Comparison of ENCODE assay signal across 8 mouse cellular contexts in genomic region chr17:46384061-46384801, GRCm38 (mm10). TPM values are rescaled to one million over a fixed set of nuclear protein-coding genes. Genes with fewer than 3 reads are reported as not detected.
A peak's percentile ranks its signal among the peaks of the same experiment; 100 is the strongest.
DNase-seq lines count a peak whose midpoint lies in the region; ATAC-seq and TF ChIP-seq lines count a peak whose summit lies in the region.

No protein-coding gene starts in this region.

- H3K36me3 ChIP-seq in megakaryocyte, embryonic 14.5 days (replicated peaks; ENCODE audit: low read length), result peaks cover 8% of the 10 kb centered on the region
- H3K36me3 ChIP-seq in heart, adult 2 months (ENCODE audit: control insufficient read depth, insufficient read depth, low read length), result peaks cover 4% of the 10 kb centered on the region
- peaks cover 9% of the 10 kb centered on the region; the same call in 1 of the 2 replicates for H3K36me3 ChIP-seq in lung, embryonic 14.5 days (ENCODE audit: insufficient read depth)

- no peak for TF ChIP-seq CTCF in heart, adult 2 months (IDR thresholded peaks at IDR 0.05)
- no peak for TF ChIP-seq CTCF in lung, embryonic 14.5 days (IDR thresholded peaks at IDR 0.05; ENCODE audit: low read depth)

- WGBS in heart, adult 2 months, result 1% methylated on average over 70 of the region's 70 CpGs
- under 1% methylated on average over 70 of the region's 70 CpGs for WGBS in lung, embryonic 14.5 days

- intact Hi-C loops in heart, adult 2 months (cut with DNase I), result loop anchor here (5.0 kb wide), 2 partner anchors 117 to 137 kb away; partner anchors contain the start of genes Polr1c and Yipf3

- TF ChIP-seq EP300 in heart, adult 2 months (IDR thresholded peaks at IDR 0.05; ENCODE audit: insufficient read depth, low read depth, low read length), result no peak

- H3K27me3 ChIP-seq in megakaryocyte, embryonic 14.5 days (replicated peaks), result peaks cover 18% of the 10 kb centered on the region
- no peaks in the 10 kb centered on the region for H3K27me3 ChIP-seq in heart, adult 2 months (ENCODE audit: control insufficient read depth, insufficient read depth, low read length)
- no peaks in the 10 kb centered on the region for H3K27me3 ChIP-seq in lung, embryonic 14.5 days (ENCODE audit: insufficient read depth, low read length)

- peak; percentile 26 for DNase-seq in cerebellum, adult 9-10 months
- peak in 1 of 2 experiments; percentile 64 for DNase-seq in heart, adult 2 months
- peak; percentile 42 for DNase-seq in kidney, adult 9 months
- DNase-seq in lung, embryonic 14.5 days, result peak; percentile 49
- peak; percentile 37 for DNase-seq in retina, postnatal 1 day
- DNase-seq in urinary bladder, postnatal 25 days (ENCODE audit: low spot score), result peak; percentile 19

- peak overlapping the region; percentile 81 for H3K27ac ChIP-seq in heart, adult 2 months
- peak overlapping the region; percentile 83 for H3K27ac ChIP-seq in lung, embryonic 14.5 days (ENCODE audit: low read depth)

- ATAC-seq in megakaryocyte, adult 5-6 weeks (ENCODE audit: poor library complexity, severe bottlenecking), result no peak
- ATAC-seq in lung, embryonic 14.5 days (ENCODE audit: insufficient read depth), result peak; percentile 6; the same call in 1 of the 2 replicates

- peaks cover 31% of the 10 kb centered on the region for H3K4me1 ChIP-seq in megakaryocyte, embryonic 14.5 days
- peaks cover 2% of the 10 kb centered on the region; the same call in 1 of the 2 replicates for H3K4me1 ChIP-seq in heart, adult 2 months (ENCODE audit: control insufficient read depth, insufficient read depth, low read length)
- peaks cover 8% of the 10 kb centered on the region for H3K4me1 ChIP-seq in lung, embryonic 14.5 days (ENCODE audit: insufficient read depth)

- H3K4me2 ChIP-seq in lung, embryonic 14.5 days, result peak overlapping the region; percentile 93

- 0 out of 2 replicates have a peak, but pooled peaks cover 1% of the 10 kb centered on the region for H3K79me2 ChIP-seq in heart, adult 2 months (replicated peaks; ENCODE audit: control insufficient read depth, insufficient read depth, low read length)

- H3K9me3 ChIP-seq in megakaryocyte, embryonic 14.5 days, result no peaks in the 10 kb centered on the region
- H3K9me3 ChIP-seq in lung, embryonic 14.5 days (ENCODE audit: low read depth, low read length), result no peaks in the 10 kb centered on the region

- H3K4me3 ChIP-seq in megakaryocyte, embryonic 14.5 days (replicated peaks), result peak overlapping the region; percentile 94
- H3K4me3 ChIP-seq in heart, adult 2 months, result peak overlapping the region; percentile 80
- H3K4me3 ChIP-seq in lung, embryonic 14.5 days (ENCODE audit: low read depth, low read length), result peak overlapping the region; percentile 94

- TF ChIP-seq POLR2A in heart, adult 2 months (IDR thresholded peaks at IDR 0.05; ENCODE audit: insufficient read depth, low read depth, low read length), result no peak

- peak overlapping the region; percentile 97 for H3K9ac ChIP-seq in heart, adult 2 months (ENCODE audit: low read depth, low read length)
- H3K9ac ChIP-seq in lung, embryonic 14.5 days, result peak overlapping the region; percentile 94

RNA-seq across cellular contexts. Expression of gene Zfp318, which starts 0.7 kb away (rescaled TPM):
- polyA plus RNA-seq in megakaryocyte, embryonic 14.5 days (2012; ENCODE audit: insufficient read depth, low replicate concordance), result 0.84 and 1.2 TPM in 2 replicates
- 3.9 and 10.4 TPM in 2 replicates for total RNA-seq in megakaryocyte, adult 5-6 weeks (2015)
- total RNA-seq in megakaryocyte, adult 5-6 weeks (2017), result 5.2 and 8.3 TPM in 2 replicates
- 10 to 100 TPM; 14.9 to 15.6 TPM for total RNA-seq in heart, adult 2 months (2021)
- polyA plus RNA-seq in heart, adult 2 months (2012; rRNA removed), result 7.1 and 11.8 TPM in 2 replicates
- polyA plus RNA-seq in lung, embryonic 14.5 days (2014; fragmentation: Nextera tagmentation; extraction: Ambion mirVana), result 15.2 and 18.3 TPM in 2 replicates

RNA-seq across cellular contexts. Expression of gene Crip3, which starts 44.5 kb away (rescaled TPM):
- not detected in 2 replicates for polyA plus RNA-seq in megakaryocyte, embryonic 14.5 days (2012; ENCODE audit: insufficient read depth, low replicate concordance)
- total RNA-seq in megakaryocyte, adult 5-6 weeks (2015), result not detected in 2 replicates
- total RNA-seq in megakaryocyte, adult 5-6 weeks (2017), result not detected in 2 replicates
- total RNA-seq in heart, adult 2 months (2021), result under 1 TPM; 0.76 to 0.82 TPM
- polyA plus RNA-seq in heart, adult 2 months (2012; rRNA removed), result 3.5 and 3.8 TPM in 2 replicates
- polyA plus RNA-seq in lung, embryonic 14.5 days (2014; fragmentation: Nextera tagmentation; extraction: Ambion mirVana), result 0.41 TPM in 1 of 2 replicates, not detected in the other

RNA-seq across cellular contexts. Expression of gene Slc22a7, which starts 54.0 kb away (rescaled TPM):
- not detected in 2 replicates for polyA plus RNA-seq in megakaryocyte, embryonic 14.5 days (2012; ENCODE audit: insufficient read depth, low replicate concordance)
- not detected in 2 replicates for total RNA-seq in megakaryocyte, adult 5-6 weeks (2015)
- total RNA-seq in megakaryocyte, adult 5-6 weeks (2017), result not detected in 2 replicates
- not detected for total RNA-seq in heart, adult 2 months (2021)
- 0.38 TPM in 1 of 2 replicates, not detected in the other for polyA plus RNA-seq in heart, adult 2 months (2012; rRNA removed)
- not detected in 2 replicates for polyA plus RNA-seq in lung, embryonic 14.5 days (2014; fragmentation: Nextera tagmentation; extraction: Ambion mirVana)

RNA-seq across cellular contexts. Expression of gene Abcc10, which starts 56.1 kb away (rescaled TPM):
- 6.4 and 13.4 TPM in 2 replicates for polyA plus RNA-seq in megakaryocyte, embryonic 14.5 days (2012; ENCODE audit: insufficient read depth, low replicate concordance)
- 0.87 and 1.8 TPM in 2 replicates for total RNA-seq in megakaryocyte, adult 5-6 weeks (2015)
- 2.2 and 5.4 TPM in 2 replicates for total RNA-seq in megakaryocyte, adult 5-6 weeks (2017)
- total RNA-seq in heart, adult 2 months (2021), result 1 to 10 TPM; 3.9 to 4.0 TPM
- polyA plus RNA-seq in heart, adult 2 months (2012; rRNA removed), result 9.1 and 13.4 TPM in 2 replicates
- 4.7 and 5.5 TPM in 2 replicates for polyA plus RNA-seq in lung, embryonic 14.5 days (2014; fragmentation: Nextera tagmentation; extraction: Ambion mirVana)
